Mouse (Mus musculus) embryo, embryonic 11.5 days (tissue): ENCODE measurements around the gene Cryba1.
"Not testable (repeated sequence)": the region's sequence is repeated elsewhere in the genome, so short reads cannot be mapped to it uniquely, and the experiment has no call there.

Source experiments
- DNase-seq: peaks from one replicate; pipeline ENCODE4 v3.0.0-alpha.2; 2012; ENCODE audit warnings: low read depth, low spot score

Cryba1 gene

DNA sequence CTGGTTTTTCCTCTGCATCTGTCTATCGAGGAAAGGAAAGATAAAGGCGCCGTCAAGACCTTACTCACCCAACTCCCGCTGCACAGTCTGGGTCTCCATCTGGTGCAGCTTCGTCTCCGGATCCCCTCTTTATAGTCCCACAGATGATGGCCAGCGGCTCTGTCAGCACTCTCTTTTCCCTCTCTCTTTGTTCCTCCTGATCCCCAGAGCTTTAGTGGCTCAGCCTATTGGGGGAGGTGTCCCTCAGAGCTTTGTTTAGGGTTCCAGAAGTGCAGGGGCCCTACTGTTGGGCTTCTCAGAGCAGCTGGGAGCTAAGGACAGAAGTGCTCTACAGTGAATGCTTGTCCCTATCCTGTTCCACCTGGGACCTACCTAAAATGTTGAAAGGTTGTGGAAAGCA is at the start of gene Cryba1:
TSS of gene Cryba1 (minus strand) at position 101 of the 400 bp plus-strand sequence.
- no peak for DNase-seq

DNA sequence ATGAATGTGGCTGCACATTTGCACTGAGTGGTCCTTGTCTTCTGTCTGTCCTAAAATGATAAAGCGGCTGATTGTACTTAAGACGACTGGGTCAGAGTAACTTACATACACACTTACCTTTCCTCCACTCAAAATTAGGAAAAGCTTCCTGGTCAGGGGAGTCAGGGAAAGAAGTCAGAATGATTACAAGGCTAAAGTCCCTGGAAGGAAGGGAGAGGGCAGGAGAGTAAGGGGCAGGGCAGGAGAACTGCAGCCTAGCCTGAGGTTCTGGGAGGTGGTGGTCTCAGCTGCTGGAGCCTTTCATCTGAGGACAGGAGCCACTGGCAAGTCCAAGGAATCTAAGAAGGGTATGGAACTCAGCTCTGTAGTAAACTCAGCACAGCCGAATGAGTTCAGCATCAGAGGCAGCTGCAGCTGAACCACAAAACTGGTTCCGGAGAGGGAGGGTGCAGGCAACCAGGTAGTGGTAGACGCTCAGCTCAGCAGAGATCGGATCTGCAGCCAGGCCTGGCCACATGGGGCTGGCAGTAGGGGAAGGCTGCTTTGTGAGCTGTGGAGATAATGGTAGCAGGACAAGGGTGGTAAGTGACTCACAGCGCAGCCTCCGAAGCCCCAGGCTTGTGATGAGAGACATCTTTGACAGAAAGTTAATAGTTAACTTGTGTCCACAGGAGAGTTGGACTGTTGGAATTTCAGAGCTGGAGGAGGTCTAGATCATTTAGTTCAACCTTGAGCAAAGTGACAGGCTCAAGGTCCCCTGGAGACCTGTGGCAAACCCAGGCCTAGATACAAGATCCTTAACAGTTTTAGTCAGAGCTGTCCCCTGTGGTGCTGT is 47.0 kb upstream of the Cryba1 start:
- DNase-seq: no peak

- no peak for DNase-seq
These were observed 45.3 kb upstream of the Cryba1 start for GRCm38 (mm10) chr11:77770346-77770745.

DNA sequence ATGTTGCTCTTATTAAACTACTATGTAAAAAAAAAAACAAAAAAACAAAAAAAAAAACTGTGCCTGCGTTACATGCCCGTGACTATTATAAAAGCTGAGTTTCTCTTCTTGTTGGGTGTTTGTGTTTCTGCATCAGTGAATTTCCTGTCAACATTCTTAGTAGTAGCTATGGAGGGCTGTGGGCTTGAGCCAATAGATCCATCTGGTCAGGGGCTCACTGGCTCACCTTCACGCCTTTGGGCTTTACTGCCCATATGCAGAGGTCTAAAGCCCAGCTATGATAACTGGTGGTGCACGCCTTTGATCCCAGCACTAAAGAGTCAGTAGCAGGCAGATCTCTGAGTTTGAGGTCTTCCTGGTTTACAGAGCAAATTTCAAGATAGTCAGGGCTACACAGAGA is 44.4 kb upstream of the Cryba1 start:
- no peak for DNase-seq

DNA sequence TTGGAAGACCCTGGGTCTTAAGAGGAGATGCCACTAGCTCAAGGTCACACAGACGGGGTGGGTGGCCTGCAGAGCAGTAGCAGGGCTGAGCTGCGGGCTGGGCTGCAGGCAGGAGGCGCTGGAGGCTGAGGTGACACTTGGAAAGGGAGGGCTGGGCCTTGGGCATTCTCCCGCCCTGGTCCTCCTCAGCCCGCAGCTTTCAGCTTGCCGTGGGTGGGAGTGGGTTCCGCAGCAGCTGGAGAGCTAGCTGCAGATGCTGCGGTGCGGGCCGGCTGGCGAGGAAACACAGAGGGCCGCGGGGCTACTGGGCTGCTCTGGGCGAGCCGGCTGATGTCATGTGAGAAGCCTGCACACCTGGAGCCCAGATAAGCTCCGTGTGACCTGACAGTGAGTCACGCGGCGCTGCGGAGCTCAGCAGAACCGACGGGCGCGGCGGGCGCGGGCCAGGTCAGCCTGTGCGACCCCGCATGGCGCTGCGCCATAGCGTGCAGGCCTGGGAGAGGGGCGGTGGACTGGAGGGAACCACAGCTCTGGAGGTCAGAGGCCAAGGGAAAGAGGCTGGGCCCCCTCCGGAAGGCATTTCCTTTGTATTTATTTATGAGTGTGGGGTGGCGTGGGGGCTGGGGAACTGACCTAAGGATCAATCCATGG is 41.4 kb upstream of the Cryba1 start:
- DNase-seq: no peak

GRCm38 (mm10) chr11:77765459-77765777 is 40.3 kb upstream of the Cryba1 start:
- no peak for DNase-seq

GRCm38 (mm10) chr11:77764694-77765458 is 39.8 kb upstream of the Cryba1 start:
- no peak for DNase-seq

DNA sequence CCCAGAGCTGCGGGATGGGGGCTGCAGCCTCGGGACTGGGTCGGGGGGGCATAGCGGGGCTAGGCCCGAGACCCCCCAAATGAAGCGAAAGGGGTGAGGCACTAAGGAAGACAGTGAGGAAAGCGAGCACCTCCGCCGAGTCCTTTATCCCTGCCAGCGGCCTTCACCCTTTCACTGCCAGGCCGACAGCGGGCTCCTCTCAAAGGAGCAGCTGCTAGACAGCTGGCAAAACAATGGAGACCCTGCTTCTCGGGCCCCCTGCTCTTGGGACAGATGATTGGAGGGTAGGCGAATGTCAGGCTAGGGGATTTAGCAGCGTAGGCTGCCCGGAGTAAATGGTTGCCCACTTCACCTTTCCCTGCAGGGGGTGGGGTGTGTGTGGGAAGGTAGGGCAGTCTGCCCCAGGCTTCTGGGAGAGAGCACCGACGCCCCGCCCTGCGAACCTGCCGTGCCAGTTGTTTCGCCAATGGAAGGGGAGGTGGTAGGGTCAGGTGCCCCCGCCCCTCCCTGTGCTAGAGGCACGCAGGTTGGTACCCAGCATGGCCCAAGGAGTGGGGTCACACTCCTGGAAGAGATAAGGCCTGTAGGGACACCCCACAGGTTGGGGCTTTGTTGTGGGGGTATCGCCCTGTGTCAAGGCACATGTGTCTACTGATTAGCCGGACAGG is 38.7 kb upstream of the Cryba1 start:
- DNase-seq: peak; percentile 46

DNA sequence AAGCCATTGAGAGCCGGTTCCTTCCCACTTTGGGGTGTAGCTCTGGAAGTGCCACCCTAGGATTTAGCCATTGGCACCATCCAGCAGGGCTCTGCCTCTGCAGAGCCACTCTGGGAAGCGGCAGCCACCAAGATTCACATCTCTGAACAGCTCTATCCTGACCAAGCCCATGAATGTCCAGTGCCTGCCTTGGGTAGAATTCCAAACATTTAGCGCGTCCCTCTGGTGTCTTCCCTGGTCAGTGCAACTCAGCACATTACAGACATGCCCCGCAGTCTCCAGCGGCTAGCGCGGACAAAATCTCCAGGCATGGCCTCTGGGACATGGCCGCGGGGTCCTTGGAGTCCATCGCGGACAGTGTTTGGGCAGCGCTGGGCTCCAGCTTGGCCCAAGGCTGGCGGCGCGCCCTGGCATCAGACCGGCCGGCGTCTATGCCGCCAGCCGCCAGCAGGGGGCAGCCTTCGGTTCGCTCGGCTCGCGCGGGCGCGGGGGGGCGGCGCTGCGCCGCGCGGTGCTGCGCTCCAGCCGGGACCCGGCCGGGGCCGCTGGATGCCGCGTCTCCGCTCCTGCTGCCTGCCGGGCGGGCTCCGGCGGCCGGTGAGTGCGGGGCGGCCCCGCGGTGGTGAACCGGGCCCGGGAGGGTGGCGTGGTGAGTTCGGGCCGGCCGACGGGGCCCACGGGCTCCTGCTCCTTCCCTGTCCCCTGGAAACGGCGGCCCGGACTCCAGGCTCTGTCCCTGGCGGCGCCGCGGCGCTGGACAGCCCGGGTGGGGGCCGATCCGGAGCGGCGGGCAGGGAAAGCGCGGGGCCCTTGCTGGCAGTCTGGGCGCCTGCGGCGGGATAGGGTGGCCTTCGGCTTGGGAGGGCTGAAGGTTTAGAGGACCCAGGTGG is 37.9 kb upstream of the Cryba1 start, which contains the start of gene Myo18a:
TSS of gene Myo18a (plus strand) at position 464 of the 890 bp plus-strand sequence.
- peak; percentile 71 for DNase-seq

DNA sequence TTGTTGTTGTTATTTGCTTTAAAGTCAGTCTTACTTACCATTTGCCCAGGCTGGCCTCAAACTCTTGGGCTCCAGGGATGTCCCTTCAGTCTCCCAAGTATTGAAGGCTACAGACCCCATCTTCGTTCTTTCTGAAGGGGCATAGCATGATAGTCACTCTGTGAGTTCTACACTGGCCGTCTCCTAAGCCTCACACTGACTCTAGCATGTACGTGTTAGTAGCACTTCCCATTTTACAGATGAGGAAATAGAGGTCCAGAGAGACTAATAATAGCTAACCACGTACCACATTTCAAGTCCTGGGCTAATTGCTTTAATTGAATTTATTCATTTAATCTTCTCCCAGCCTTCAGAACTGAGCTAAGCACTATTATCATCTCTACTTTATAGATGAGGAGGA is 34.9 kb upstream of the Cryba1 start:
- no peak for DNase-seq

DNA sequence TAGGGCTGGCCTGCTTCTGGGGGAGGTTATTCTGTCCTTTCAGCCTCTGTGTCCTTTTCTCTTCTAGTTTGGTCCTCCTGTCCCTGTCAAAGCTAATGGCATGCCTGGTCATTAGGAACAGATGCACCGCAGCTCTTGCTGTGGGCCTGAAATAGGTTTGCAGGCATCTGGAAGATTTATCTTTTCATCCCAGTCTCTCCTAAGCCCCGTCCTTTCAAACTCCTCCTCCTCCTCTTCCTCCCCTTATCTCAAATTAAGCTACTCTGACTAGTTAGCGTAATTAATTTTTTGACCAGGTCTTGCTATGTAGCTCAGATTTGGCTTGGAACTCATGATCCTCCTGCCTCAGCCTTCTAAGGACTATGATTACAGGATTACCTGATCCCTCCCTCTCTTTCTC is 28.4 kb upstream of the Cryba1 start:
- DNase-seq: no peak

DNA sequence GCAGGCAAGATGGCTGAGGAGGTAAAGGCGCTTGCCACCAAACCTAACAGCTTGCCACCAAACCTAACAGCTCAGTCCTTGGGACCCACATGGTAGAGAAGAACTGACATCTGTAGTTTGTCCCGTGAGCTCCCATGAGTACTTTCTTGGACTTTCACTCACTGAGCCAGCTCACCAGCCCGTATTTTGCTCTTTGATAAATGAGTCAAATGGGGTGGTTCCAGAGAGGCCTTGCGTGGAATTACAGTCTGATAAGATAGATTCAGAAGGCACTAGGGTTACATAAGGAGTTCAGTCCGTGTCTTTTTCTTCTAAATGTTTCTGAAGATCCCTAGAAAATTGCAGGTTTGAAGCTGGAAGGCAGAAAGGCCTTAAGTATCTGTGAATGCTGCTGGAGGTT is 27.4 kb upstream of the Cryba1 start:
- no peak for DNase-seq

DNA sequence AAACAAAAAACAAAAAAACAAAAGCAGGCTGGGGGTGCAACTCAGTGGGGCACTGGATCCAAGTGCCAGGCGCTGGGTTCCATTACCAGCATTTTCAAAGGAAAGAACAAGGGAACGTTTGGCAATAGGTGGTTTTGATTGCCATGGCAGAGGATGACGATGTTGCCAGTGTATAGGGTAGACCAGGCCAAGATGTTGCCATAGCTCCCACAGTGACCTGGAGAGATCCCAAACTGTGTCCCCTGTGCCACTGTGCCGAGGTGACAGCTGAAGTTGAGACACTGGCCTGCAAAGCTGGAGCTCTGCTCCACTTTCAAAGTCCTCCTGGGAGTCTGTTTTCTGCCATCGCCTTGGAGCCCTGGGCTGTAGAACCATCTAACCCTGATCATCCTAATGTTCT is 23.9 kb upstream of the Cryba1 start:
- no peak for DNase-seq

- DNase-seq: not testable (repeated sequence)
These were observed 22.0 kb upstream of the Cryba1 start for GRCm38 (mm10) chr11:77747103-77747502.

DNA sequence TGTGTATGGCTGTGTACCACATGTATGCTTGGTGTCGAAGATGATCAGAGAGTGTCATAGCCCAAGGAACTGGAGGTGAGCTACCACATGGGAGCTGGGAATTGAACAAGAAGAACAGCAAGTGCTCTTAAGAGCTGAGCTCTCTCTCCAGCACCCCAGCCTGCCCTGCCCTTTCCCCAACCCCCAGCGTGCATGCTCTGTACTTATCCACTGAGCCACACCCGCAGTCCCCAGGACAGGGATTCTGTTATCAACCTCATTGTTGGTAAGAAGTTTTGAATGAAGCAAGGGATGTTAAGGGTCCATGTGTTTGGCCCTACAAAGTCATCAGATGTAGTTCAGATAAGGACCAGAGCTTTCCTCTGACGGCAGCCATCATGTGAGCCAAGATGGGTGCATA is 21.6 kb upstream of the Cryba1 start:
- no peak for DNase-seq

- DNase-seq: no peak
These were observed 18.9 kb upstream of the Cryba1 start for GRCm38 (mm10) chr11:77743966-77744365.

- DNase-seq: no peak
These were observed 13.5 kb upstream of the Cryba1 start for GRCm38 (mm10) chr11:77738555-77738954.

DNA sequence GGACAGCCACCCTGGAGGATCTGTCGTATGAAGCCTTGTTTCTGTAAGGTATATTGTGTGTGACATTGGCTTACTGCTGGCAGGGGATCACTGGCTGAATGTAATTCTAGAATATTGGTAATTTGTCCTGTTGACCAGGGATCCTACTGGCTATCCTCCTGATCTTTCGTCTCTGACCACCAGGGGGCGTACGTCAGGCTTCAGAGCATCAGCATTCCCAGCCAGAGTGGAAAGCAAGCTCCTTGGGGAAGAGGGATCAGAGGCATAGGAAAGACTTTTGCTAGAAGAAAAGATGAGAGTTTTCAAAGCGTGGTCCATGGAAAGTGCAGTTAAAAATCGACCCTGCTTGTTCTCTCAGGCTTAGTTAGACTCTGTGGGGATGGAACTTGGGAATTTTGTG is 12.2 kb upstream of the Cryba1 start:
- peak; percentile 75 for DNase-seq

- no peak for DNase-seq
These were observed 3.5 kb upstream of the Cryba1 start for GRCm38 (mm10) chr11:77728587-77728986.

DNA sequence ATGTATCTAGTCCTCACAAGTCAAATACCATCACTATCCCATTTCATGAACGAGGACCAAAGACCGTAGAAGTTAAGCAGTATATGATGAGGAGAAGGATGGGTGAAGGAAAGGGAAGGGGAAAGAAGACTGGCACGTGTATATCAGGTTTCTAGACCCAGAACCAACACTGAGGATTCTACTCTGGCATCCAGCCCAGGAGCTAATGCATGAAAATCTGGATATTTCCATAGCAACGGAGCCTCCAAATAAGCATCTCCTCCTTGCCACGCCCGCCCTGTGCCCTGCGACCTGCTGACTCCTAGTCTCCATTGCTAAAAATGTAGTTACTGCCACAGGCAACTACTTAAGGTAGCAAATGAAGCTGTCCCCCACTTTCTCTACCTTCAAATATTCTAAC is 317 bp downstream of the Cryba1 start:
- no peak for DNase-seq

DNA sequence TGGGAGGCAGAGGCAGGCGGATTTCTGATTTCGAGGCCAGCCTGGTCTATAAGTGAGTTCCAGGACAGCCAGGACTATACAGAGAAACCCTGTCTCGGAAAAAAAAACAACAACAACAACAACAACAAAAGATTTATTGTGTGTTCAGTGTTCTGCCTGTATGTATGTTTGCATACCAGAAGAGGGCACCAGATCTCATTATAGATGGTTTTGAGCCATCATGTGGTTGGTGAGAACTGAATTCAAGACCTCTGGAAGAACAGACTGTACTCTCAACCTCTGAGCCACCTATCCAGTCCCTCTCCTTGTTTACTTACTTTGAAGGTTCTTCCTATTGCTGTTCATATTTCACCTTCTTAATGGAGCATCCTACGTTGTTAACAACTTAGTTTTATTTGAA is 3.7 kb downstream of the Cryba1 start:
- no peak for DNase-seq
